Mouse (Mus musculus) ES-E14 (cell line): ENCODE measurements around the gene Dlat. TPM values are rescaled to one million over a fixed set of nuclear protein-coding genes. Genes with fewer than 3 reads are reported as not detected.

Experiments
- DNase-seq: peaks from one replicate; pipeline ENCODE4 v3.0.0-alpha.2; 2013; ENCODE audit warnings: low read depth, low spot score
- H3K27ac ChIP-seq: 2 replicates; pipeline ENCODE4 v1.5.1; 2012; ENCODE audit warnings: low read depth, mild to moderate bottlenecking, low read length, moderate library complexity, mixed read lengths; ENCODE audit not compliant: poor library complexity, insufficient read depth, severe bottlenecking
- H3K36me3 ChIP-seq: 2 replicates; pipeline ENCODE4 v1.6.1; 2012; ENCODE audit warnings: mild to moderate bottlenecking, low read length, moderate library complexity, mixed read lengths; ENCODE audit not compliant: control insufficient read depth, poor library complexity, insufficient read depth, severe bottlenecking
- H3K4me1 ChIP-seq, 2 experiments: fragments of 150-350 bp in 1 of 2; sonication (generic) in 1 of 2; 2 replicates each; pipeline ENCODE4 v1.6.1; 2012; ENCODE audit warnings: low read length in 2 of 2, mild to moderate bottlenecking in 1 of 2, mixed read lengths in 1 of 2; ENCODE audit not compliant: control insufficient read depth in 2 of 2, insufficient read depth in 2 of 2, poor library complexity in 1 of 2
- H3K4me3 ChIP-seq, 2 experiments: fragments of 150-350 bp in 1 of 2; sonication (generic) in 1 of 2; 2 replicates each; pipeline ENCODE4 v1.5.1; 2012; ENCODE audit warnings: low read length in 2 of 2, low read depth in 1 of 2, mild to moderate bottlenecking in 1 of 2, mixed read lengths in 1 of 2; ENCODE audit not compliant: insufficient read depth in 1 of 2, poor library complexity in 1 of 2, severe bottlenecking in 1 of 2
- H3K9ac ChIP-seq: 2 replicates; pipeline ENCODE4 v1.6.1; 2012; ENCODE audit warnings: low read depth, mild to moderate bottlenecking, low read length, mixed read lengths; ENCODE audit not compliant: poor library complexity, insufficient read depth, severe bottlenecking
- H3K9me3 ChIP-seq: fragments of 150-350 bp; sonication (generic); 2 replicates; pipeline ENCODE4 v1.6.1; 2012; ENCODE audit warnings: low read depth, mild to moderate bottlenecking, low read length; ENCODE audit not compliant: control insufficient read depth, insufficient read depth
- CHD2 ChIP-seq: IDR thresholded peaks from 2 replicates; pipeline ENCODE4 v1.6.1; 2014; ENCODE audit warnings: mild to moderate bottlenecking, low read depth, low read length, inconsistent platforms
- HCFC1 ChIP-seq: IDR thresholded peaks from 2 replicates; pipeline ENCODE4 v1.6.1; 2012; ENCODE audit warnings: low read length, inconsistent platforms, borderline replicate concordance; ENCODE audit not compliant: insufficient read depth
- MAFK ChIP-seq: IDR thresholded peaks from 2 replicates; pipeline ENCODE4 v1.6.1; 2014; ENCODE audit warnings: mild to moderate bottlenecking, low read depth, low read length, inconsistent platforms; ENCODE audit not compliant: insufficient read depth
- ZC3H11A ChIP-seq: IDR thresholded peaks from 2 replicates; pipeline ENCODE4 v1.6.1; 2012; ENCODE audit warnings: low read depth, mild to moderate bottlenecking, inconsistent platforms, low read length, borderline replicate concordance
- ZNF384 ChIP-seq: IDR thresholded peaks from 2 replicates; pipeline ENCODE4 v1.6.1; 2012; ENCODE audit warnings: low read depth, low read length, inconsistent platforms
- in situ Hi-C, 2 experiments: fragments of 600-800 bp; cut with MboI; formaldehyde crosslinking; loops; one replicate each; pipeline ENCODE4 v1.15.1; 2025; ENCODE audit warnings: low sequenced_read_pairs in 2 of 2, inconsistent platforms in 1 of 2; ENCODE audit not compliant: unreplicated experiment in 2 of 2
- total RNA-seq: library from RNA; depleted of rRNA; stranded (reverse); fragments of 300-350 nt; gene quantifications from 2 replicates; pipeline ENCODE4 v1.2.3, GENCODE M21; 2012

Gene Dlat
- total RNA-seq, 1 experiment: 46.3 TPM

- Histone ChIP-seq H3K4me1 (peaks cover 0 to 5% of the 10 kb centered on the region in 2 experiments; a peak in 1 of 4 replicates), H3K4me3 (peak overlapping the region; percentile 75 to 79), H3K9me3 (no peaks in the 10 kb centered on the region), H3K36me3 (peaks cover 11% of the 10 kb centered on the region), H3K27ac (no peak overlapping the region), H3K9ac (peak overlapping the region; percentile 96)
- in situ Hi-C loops: no loop called here
- DNase-seq: no peak
- TF ChIP-seq CHD2: no peak
- TF ChIP-seq ZNF384: no peak
- no peak for TF ChIP-seq ZC3H11A
- TF ChIP-seq HCFC1: no peak
- no peak for TF ChIP-seq MAFK
Measured at GRCm38 (mm10) chr9:50604338-50604737, 55.2 kb downstream of the Dlat start.

- peak overlapping the region; percentile 96 for H3K9ac ChIP-seq
- H3K4me1 ChIP-seq: peaks cover 0 to 5% of the 10 kb centered on the region in 2 experiments; a peak in 1 of 4 replicates
- peaks cover 11% of the 10 kb centered on the region for H3K36me3 ChIP-seq
- peak overlapping the region; percentile 65 for H3K27ac ChIP-seq
- peak overlapping the region; percentile 75 to 79 for H3K4me3 ChIP-seq
- TF ChIP-seq ZC3H11A (no peak), ZNF384 (no peak), MAFK (no peak), HCFC1 (no peak), CHD2 (no peak)
- DNase-seq: no peak
- in situ Hi-C loops: no loop called here
- H3K9me3 ChIP-seq: no peaks in the 10 kb centered on the region
Measured at GRCm38 (mm10) chr9:50603998-50604324, 55.6 kb downstream of the Dlat start.

GRCm38 (mm10) chr9:50603189-50603997 is 56.2 kb downstream of the Dlat start, which contains the start of the genes Sdhd and Timm8b:
Gene Sdhd (minus strand): TSS chr9:50603812.
Gene Timm8b (plus strand): TSS chr9:50603910.
- Histone ChIP-seq H3K9me3 (no peaks in the 10 kb centered on the region), H3K4me3 (peak within 1 kb of the TSS; percentile 75 to 79), H3K27ac (peak within 1 kb of the TSS; percentile 65), H3K4me1 (peaks cover 0 to 5% of the 10 kb centered on the region in 2 experiments; a peak in 1 of 4 replicates), H3K36me3 (peaks cover 16% of the 10 kb centered on the region), H3K9ac (peak within 1 kb of the TSS; percentile 96)
- in situ Hi-C loops: no loop called here
- peak; percentile 93 for DNase-seq
- TF ChIP-seq MAFK (no peak), CHD2 (0 out of 2 replicates have a peak, but pooled peaks have one; percentile 44), ZC3H11A (no peak), HCFC1 (peak; percentile 60; the same call in 1 of the 2 replicates), ZNF384 (no peak)

GRCm38 (mm10) chr9:50602055-50602845 is 57.3 kb downstream of the Dlat start:
- Histone ChIP-seq H3K27ac (no peak overlapping the region), H3K4me3 (peak overlapping the region; percentile 75 to 79), H3K36me3 (peaks cover 22% of the 10 kb centered on the region), H3K9ac (peak overlapping the region; percentile 87), H3K9me3 (no peaks in the 10 kb centered on the region), H3K4me1 (peaks cover 0 to 5% of the 10 kb centered on the region in 2 experiments; a peak in 1 of 4 replicates)
- no peak for TF ChIP-seq ZNF384
- no peak for TF ChIP-seq ZC3H11A
- no peak for TF ChIP-seq CHD2
- no peak for TF ChIP-seq HCFC1
- no peak for TF ChIP-seq MAFK
- in situ Hi-C loops: no loop called here
- peak; percentile 12 for DNase-seq
